20 mouse cellular contexts compared by ENCODE assay signal in genomic region chr6:50760367-50760766, GRCm38 (mm10).
DNase-seq lines count a peak whose midpoint lies in the region; ATAC-seq and TF ChIP-seq lines count a peak whose summit lies in the region.
"Had no signal": no experiment of that assay in that cellular context is flagged by ENCODE, and none has a peak within 500 bp of the region (broad histone marks: within the 10 kb centered on the region; RNA-seq: fewer than 3 reads in every experiment).

No protein-coding gene starts in this region.

- no peak overlapping the region for H3K9ac ChIP-seq in liver, adult 2 months (ENCODE audit: low read depth, low read length)
- no peak overlapping the region for H3K9ac ChIP-seq in liver, postnatal 0 days (replicated peaks)
- H3K9ac ChIP-seq in lung, embryonic 16.5 days (ENCODE audit: low read length), result no peak overlapping the region
- no peak overlapping the region for H3K9ac ChIP-seq in stomach, postnatal 0 days (ENCODE audit: low read length)
- H3K9ac ChIP-seq in forebrain, embryonic 14.5 days (ENCODE audit: low read length), result no peak overlapping the region
- H3K9ac ChIP-seq: embryonic facial prominence, embryonic 12.5 days; forebrain, embryonic 12.5 days; forebrain, postnatal 0 days; heart, embryonic 12.5 days; hindbrain, embryonic 12.5 days had no signal

- no peaks in the 10 kb centered on the region for H3K4me1 ChIP-seq in liver, adult 2 months (ENCODE audit: control insufficient read depth, insufficient read depth, low read length)
- no peaks in the 10 kb centered on the region for H3K4me1 ChIP-seq in liver, postnatal 0 days (ENCODE audit: insufficient read depth)
- no peaks in the 10 kb centered on the region for H3K4me1 ChIP-seq in lung, embryonic 16.5 days (replicated peaks; ENCODE audit: control insufficient read depth, insufficient read depth, low read length)
- no peaks in the 10 kb centered on the region for H3K4me1 ChIP-seq in stomach, postnatal 0 days (replicated peaks; ENCODE audit: control insufficient read depth, insufficient read depth)
- no peaks in the 10 kb centered on the region for H3K4me1 ChIP-seq in forebrain, embryonic 14.5 days (ENCODE audit: control insufficient read depth, insufficient read depth, low read length)
- H3K4me1 ChIP-seq: embryonic facial prominence, embryonic 12.5 days; forebrain, embryonic 12.5 days; heart, embryonic 12.5 days; hindbrain, embryonic 12.5 days had no signal

- no peaks in the 10 kb centered on the region for H3K36me3 ChIP-seq in liver, adult 2 months (ENCODE audit: control insufficient read depth, insufficient read depth, low read length)
- H3K36me3 ChIP-seq in liver, postnatal 0 days (replicated peaks; ENCODE audit: insufficient read depth, low read length), result no peaks in the 10 kb centered on the region
- no peaks in the 10 kb centered on the region for H3K36me3 ChIP-seq in lung, embryonic 16.5 days (ENCODE audit: control insufficient read depth, insufficient read depth, low read length)
- no peaks in the 10 kb centered on the region for H3K36me3 ChIP-seq in stomach, postnatal 0 days (ENCODE audit: control insufficient read depth, insufficient read depth, low read length)
- no peaks in the 10 kb centered on the region for H3K36me3 ChIP-seq in forebrain, embryonic 14.5 days (ENCODE audit: control insufficient read depth, insufficient read depth, low read length)
- H3K36me3 ChIP-seq: embryonic facial prominence, embryonic 12.5 days; forebrain, embryonic 12.5 days; heart, embryonic 12.5 days; hindbrain, embryonic 12.5 days had no signal

- no peak overlapping the region for H3K4me3 ChIP-seq in liver, adult 2 months (ENCODE audit: insufficient read depth, low read depth, low read length)
- H3K4me3 ChIP-seq in liver, postnatal 0 days (ENCODE audit: low read depth, low read length), result no peak overlapping the region
- no peak overlapping the region for H3K4me3 ChIP-seq in lung, embryonic 16.5 days (ENCODE audit: low read length)
- H3K4me3 ChIP-seq in stomach, postnatal 0 days (ENCODE audit: low read depth, low read length), result no peak overlapping the region
- H3K4me3 ChIP-seq in forebrain, embryonic 14.5 days (ENCODE audit: low read depth, low read length), result no peak overlapping the region
- H3K4me3 ChIP-seq: embryonic facial prominence, embryonic 12.5 days; forebrain, embryonic 12.5 days; heart, embryonic 12.5 days; hindbrain, embryonic 12.5 days had no signal

- H3K27me3 ChIP-seq in liver, adult 2 months (ENCODE audit: control insufficient read depth, insufficient read depth, low read length), result no peaks in the 10 kb centered on the region
- H3K27me3 ChIP-seq in liver, postnatal 0 days (ENCODE audit: insufficient read depth, low read length), result no peaks in the 10 kb centered on the region
- H3K27me3 ChIP-seq in lung, embryonic 16.5 days (ENCODE audit: control insufficient read depth, insufficient read depth, low read depth, low read length), result no peaks in the 10 kb centered on the region
- no peaks in the 10 kb centered on the region for H3K27me3 ChIP-seq in stomach, postnatal 0 days (ENCODE audit: control insufficient read depth, insufficient read depth, low read length)
- H3K27me3 ChIP-seq in forebrain, embryonic 14.5 days (replicated peaks; ENCODE audit: control insufficient read depth, insufficient read depth, low read length), result no peaks in the 10 kb centered on the region
- H3K27me3 ChIP-seq: embryonic facial prominence, embryonic 12.5 days; heart, embryonic 12.5 days; hindbrain, embryonic 12.5 days had no signal

- DNase-seq in liver, adult 2 months (ENCODE audit: extremely low read depth, low read depth, low spot score), result peak; percentile 7
- no peak for DNase-seq in liver, postnatal 0 days
- peak; percentile 48 to 56 for DNase-seq in lung, adult 18-20 months
- DNase-seq in lung, postnatal 25 days (ENCODE audit: low spot score), result peak; percentile 55
- no peak for DNase-seq in stomach, postnatal 0 days (ENCODE audit: low spot score)
- no peak for DNase-seq in forebrain, embryonic 14.5 days (ENCODE audit: low spot score)
- no peak for DNase-seq in urinary bladder, postnatal 36 days (ENCODE audit: low spot score in 2 of 2)
- DNase-seq: adrenal gland, adult 8-10 months; adrenal gland, postnatal 36 days; cerebellum, adult 2 months; cerebellum, postnatal 14 days; embryo, embryonic 11 days; forebrain, postnatal 0 days; gastrocnemius, postnatal 14 days; heart, postnatal 36 days had no signal

- H3K9me3 ChIP-seq in liver, postnatal 0 days (ENCODE audit: low read length), result no peaks in the 10 kb centered on the region
- H3K9me3 ChIP-seq in lung, embryonic 16.5 days (ENCODE audit: control insufficient read depth, low read length), result no peaks in the 10 kb centered on the region
- no peaks in the 10 kb centered on the region for H3K9me3 ChIP-seq in stomach, postnatal 0 days (ENCODE audit: control insufficient read depth, low read length)
- no peaks in the 10 kb centered on the region for H3K9me3 ChIP-seq in forebrain, embryonic 14.5 days (replicated peaks; ENCODE audit: control insufficient read depth, low read length)
- H3K9me3 ChIP-seq: embryonic facial prominence, embryonic 12.5 days; forebrain, embryonic 12.5 days; heart, embryonic 12.5 days; hindbrain, embryonic 12.5 days had no signal

- no peak overlapping the region for H3K27ac ChIP-seq in liver, adult 2 months (replicated peaks; ENCODE audit: insufficient read depth, low read depth, low read length)
- no peak overlapping the region for H3K27ac ChIP-seq in liver, postnatal 0 days (ENCODE audit: low read depth)
- no peak overlapping the region for H3K27ac ChIP-seq in lung, embryonic 16.5 days (ENCODE audit: low read length)
- no peak overlapping the region for H3K27ac ChIP-seq in stomach, postnatal 0 days (replicated peaks)
- no peak overlapping the region for H3K27ac ChIP-seq in forebrain, embryonic 14.5 days (ENCODE audit: low read depth, low read length)
- H3K27ac ChIP-seq: embryonic facial prominence, embryonic 12.5 days; forebrain, embryonic 12.5 days; hindbrain, embryonic 12.5 days had no signal

- TF ChIP-seq POLR2A in liver, adult 2 months (IDR thresholded peaks at IDR 0.05; ENCODE audit: extremely low read depth, insufficient read depth, low read length), result no peak

- H3K4me2 ChIP-seq in liver, postnatal 0 days (ENCODE audit: low read depth, low read length), result no peak overlapping the region
- H3K4me2 ChIP-seq in lung, embryonic 16.5 days (ENCODE audit: low read depth, low read length), result no peak overlapping the region
- H3K4me2 ChIP-seq in stomach, postnatal 0 days (replicated peaks; ENCODE audit: low read depth), result no peak overlapping the region
- H3K4me2 ChIP-seq in forebrain, embryonic 14.5 days (ENCODE audit: low read length), result no peak overlapping the region
- H3K4me2 ChIP-seq: embryonic facial prominence, embryonic 12.5 days; forebrain, embryonic 12.5 days; heart, embryonic 12.5 days; hindbrain, embryonic 12.5 days had no signal

- 28% methylated on average over 6 of the region's 6 CpGs for WGBS in liver, adult 2 months
- WGBS in liver, postnatal 0 days (ENCODE audit: insufficient replicate concordance), result 58% methylated on average over 6 of the region's 6 CpGs
- 45% methylated on average over 6 of the region's 6 CpGs for WGBS in lung, embryonic 16.5 days
- 21% methylated on average over 6 of the region's 6 CpGs for WGBS in stomach, postnatal 0 days
- whole genome bisulfite sequencing in forebrain, embryonic 14.5 days, result 64% methylated on average over 6 of the region's 6 CpGs

- no peaks in the 10 kb centered on the region for H3K79me2 ChIP-seq in liver, adult 2 months (ENCODE audit: control insufficient read depth, insufficient read depth, low read length)

- no peak for TF ChIP-seq CTCF in liver, adult 2 months (IDR thresholded peaks at IDR 0.05; ENCODE audit: low read depth, low read length)
- TF ChIP-seq CTCF in liver, postnatal 0 days (IDR thresholded peaks at IDR 0.05; ENCODE audit: low read depth), result no peak
- no peak for TF ChIP-seq CTCF in stomach, postnatal 0 days (IDR thresholded peaks at IDR 0.05; ENCODE audit: low read depth)

- no peak for TF ChIP-seq EP300 in liver, postnatal 0 days (IDR thresholded peaks at IDR 0.05; ENCODE audit: low read depth)
- no peak for TF ChIP-seq EP300 in stomach, postnatal 0 days (optimal IDR thresholded peaks at IDR 0.05)

- ATAC-seq in liver, postnatal 0 days, result no peak
- ATAC-seq in lung, embryonic 16.5 days (ENCODE audit: low read depth), result peak; percentile 45; the same call in 1 of the 2 replicates
- no peak for ATAC-seq in stomach, postnatal 0 days (ENCODE audit: low FRiP score, low TSS enrichment)
- ATAC-seq in forebrain, embryonic 14.5 days, result no peak
- ATAC-seq: forebrain, postnatal 0 days had no signal

Comparison
In these comparisons a context has a peak if more than half of its experiments do, and no peak if none do; other contexts are left out.
1. DNase-seq: peak in liver, adult 2 months (single experiment), lung, adult 18-20 months (2 of 2) and lung, postnatal 25 days (single experiment); none in liver, postnatal 0 days (single experiment), stomach, postnatal 0 days (single experiment), forebrain, embryonic 14.5 days (single experiment) and urinary bladder, postnatal 36 days (0 of 2).